Mouse (Mus musculus) mouse embryonic stem cell (cell line): Measurements from ENCODE around the gene Inpp5b.

ENCODE experiments used
- in situ Hi-C, 2 experiments: fragments of 300-500 bp; cut with MboI; formaldehyde crosslinking; loops; 1 replicate in 1 of 2; 3 replicates in 1 of 2; pipeline ENCODE4 v1.14.3; 2019 to 2020; ENCODE audit warnings: low sequenced_read_pairs in 2 of 2, low pct_unique_long_range_greater_than_20kb in 1 of 2, mixed read lengths in 1 of 2; ENCODE audit not compliant: unreplicated experiment in 1 of 2

Gene Inpp5b

DNA sequence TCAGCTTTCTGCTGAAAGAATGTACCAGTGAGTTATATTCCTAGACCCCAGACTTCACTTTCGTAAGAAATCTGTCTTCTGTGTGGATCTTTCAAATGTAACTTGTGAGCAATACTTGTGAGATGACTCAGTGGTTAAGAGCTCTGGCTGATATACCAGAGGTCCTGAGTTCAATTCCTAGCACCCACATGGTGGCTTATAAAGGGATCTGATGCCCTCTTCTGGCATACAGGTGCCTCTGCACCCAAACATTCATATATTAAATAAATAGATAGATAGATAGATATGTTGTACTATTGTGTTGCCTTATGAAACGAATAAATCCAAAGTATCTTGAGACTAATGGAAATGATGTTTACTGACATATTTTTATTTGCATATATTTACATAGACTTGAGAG is 55.3 kb downstream of the Inpp5b start:
- in situ Hi-C loops = no loop called here

DNA sequence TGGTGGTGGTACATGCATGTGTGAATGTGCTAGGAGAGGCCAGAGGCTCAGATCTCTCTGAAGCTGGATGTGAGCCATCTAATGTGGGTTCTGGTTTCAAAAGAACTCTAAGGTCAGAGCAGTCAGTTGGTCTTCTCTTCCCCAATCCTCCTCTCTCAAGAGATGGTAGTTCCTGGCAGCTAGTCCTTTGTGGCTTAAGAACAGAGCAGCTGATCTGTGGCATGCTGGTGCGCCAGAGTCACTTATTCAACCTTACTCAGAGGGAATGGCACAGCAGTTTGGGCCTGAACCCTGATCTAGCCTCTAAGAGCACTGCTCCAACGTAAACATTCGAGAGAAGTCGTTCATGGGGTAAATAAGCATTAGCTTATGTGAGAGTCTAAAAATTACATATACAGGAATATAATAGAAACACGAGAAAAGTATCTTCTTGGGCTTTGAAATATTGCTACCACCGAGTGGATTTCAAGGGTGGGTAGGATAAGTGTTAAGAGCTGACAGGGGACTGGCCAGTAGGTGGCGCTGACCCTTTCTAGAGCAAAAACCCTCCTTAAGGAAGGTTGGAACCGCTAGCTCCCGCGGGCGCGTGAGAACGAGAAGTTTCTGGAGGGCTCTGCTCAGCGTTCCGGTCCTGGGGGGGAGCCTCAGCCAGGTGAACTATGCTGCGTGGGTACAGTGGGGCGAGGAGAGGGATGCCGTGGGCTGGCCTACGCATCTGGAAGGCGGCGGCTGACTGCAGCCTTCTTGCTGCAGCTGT is 60.1 kb downstream of the Inpp5b start, which contains the start of gene Mtf1:
Gene Mtf1, plus strand, starts transcription at position 553 of the 757 bp plus-strand sequence.
- in situ Hi-C loops = loop anchor here in 1 of 2 experiments (5.0 kb wide), 1 partner anchor 56 kb away; no protein-coding TSS in a partner anchor

DNA sequence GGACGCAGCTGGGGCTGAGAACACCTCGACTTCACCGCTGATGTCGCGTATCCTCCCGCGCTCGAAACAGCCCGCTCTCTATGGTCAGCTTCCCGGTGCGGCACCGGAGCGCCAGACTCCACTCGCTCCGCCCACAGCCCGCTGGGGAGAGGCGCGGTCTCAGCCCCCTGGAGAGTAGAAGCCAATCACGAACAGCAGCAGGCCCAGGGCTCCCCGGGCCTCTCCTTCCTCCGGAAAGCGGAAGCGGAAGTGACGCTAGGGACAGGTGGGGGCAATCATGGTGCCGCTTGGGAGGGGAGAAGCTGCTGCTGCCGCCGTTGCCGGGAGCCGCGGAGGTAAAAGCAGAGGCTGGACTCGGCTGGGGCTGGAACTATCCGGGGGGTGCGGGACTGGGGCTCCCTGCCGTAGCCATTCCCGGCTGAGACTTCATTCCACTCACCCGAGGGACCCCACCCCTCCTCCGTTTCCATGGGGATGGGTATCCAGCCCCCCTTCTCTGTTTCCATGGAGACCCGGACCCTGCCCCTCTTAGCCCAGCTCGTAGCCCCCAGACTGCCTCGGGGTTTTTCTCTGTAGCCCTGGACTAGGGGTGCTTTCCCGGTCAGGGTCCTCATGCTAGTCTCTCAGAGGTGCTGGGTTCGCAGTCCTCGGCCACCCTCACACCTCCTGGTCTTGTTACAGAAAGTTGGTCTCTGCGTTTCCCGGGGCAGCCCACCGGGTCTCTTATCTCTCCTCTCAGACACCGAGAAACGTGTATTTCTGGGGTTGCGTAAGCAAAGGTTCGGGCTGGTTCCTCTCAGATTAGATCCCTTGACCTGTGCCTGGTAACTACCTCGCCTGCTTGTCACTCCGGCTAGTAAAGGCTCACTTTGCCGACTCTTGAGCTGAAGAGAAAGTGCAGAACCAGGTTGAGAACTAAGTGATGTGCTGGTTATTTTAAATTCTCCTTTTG is 60.9 kb downstream of the Inpp5b start:
- in situ Hi-C loops = loop anchor here in 1 of 2 experiments (5.0 kb wide), 1 partner anchor 55 kb away; no protein-coding TSS in a partner anchor

DNA sequence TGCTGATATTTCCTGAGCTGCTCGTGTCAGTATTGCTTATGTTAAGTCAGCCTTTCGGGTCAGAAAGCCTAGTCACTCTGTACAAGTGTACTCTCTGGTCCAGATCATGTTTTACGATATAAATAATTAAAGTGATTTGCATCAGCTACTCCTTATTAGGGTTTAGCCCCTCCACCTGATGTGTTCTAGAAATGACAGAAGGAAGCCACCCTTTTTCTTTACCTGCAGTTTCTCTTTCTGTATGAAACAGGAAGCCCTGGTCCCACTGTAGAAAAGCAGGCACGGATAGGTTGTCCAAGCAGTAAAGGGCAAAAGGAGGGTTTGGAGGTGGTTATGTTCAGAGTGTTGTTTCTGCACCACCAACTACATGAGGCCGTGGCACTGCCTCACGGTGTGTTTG is 61.8 kb downstream of the Inpp5b start:
- in situ Hi-C loops = loop anchor here in 1 of 2 experiments (5.0 kb wide), 1 partner anchor 54 kb away; no protein-coding TSS in a partner anchor

DNA sequence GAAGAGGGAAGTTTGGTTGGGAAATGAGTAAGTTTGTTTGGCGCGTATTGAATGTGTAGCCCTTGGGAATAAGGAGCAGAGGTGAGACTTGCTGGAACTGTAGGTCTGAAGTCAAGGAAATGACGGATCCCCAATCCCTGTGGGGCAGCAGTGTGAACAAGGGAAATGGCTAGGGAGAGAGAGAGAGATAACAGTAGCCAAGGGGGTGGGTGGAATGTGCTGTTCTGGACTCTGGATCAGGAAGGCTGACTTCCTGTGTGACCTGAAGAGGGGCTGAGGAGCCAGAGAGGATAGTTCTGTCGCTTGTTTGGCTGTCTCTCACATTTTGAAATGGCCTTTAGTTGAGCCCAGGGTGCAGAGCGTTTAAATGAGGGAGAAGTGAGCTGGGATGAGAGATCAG is 66.9 kb downstream of the Inpp5b start:
- in situ Hi-C loops = no loop called here

DNA sequence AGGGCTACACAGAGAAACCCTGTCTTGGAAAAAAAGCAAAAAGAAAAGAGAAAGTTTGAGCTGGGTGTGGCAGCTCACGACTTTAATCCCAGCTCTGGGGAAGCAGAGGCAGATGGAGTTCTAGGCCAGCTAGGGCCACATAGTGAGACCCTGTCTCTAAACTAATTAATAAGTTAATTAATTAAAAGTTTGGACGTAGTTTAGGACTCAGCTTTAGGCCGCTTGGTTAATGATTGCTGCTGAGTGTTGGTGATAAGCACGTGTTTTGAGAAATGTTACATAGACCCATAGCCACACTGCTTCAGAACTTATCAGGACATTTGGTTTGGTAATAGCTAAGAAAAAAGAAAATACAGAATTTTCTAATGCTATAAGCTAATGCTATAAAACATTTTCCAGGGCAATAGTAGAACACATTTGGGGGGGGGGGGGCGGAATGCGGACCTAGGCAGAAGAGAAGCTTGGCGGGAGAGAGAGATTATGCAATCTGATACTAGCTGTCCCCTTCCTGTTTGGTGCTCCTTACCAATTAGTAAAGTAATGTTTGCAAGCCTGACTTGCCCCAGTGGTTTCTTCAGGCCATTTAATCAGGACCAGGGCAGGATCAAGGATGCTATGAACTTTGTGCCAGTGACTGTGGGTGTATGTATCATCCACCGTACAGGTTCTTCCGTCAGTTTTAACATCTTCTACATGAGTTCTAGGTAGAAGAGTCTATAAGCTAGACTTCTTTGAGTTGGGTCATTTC is 67.7 kb downstream of the Inpp5b start:
- in situ Hi-C loops = no loop called here

DNA sequence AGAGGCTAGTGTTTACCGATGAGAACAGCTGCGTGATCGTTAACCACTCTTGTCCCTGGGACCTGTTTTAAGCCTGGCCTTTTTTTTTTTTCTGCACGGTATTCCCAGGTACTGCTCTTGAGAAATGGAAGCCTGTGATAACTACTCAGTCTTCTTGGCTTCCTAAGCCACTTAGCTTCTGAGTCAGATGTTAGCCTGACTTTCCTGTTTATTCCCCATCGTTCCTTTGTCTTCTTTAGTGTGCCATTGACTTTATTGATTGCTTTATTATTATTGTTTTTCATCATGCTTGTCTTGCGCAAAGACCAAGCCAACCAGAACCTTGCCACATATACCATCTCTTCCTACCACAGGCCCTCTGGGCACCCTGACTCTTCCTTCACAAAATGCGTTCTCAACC is 68.4 kb downstream of the Inpp5b start:
- in situ Hi-C loops = no loop called here

DNA sequence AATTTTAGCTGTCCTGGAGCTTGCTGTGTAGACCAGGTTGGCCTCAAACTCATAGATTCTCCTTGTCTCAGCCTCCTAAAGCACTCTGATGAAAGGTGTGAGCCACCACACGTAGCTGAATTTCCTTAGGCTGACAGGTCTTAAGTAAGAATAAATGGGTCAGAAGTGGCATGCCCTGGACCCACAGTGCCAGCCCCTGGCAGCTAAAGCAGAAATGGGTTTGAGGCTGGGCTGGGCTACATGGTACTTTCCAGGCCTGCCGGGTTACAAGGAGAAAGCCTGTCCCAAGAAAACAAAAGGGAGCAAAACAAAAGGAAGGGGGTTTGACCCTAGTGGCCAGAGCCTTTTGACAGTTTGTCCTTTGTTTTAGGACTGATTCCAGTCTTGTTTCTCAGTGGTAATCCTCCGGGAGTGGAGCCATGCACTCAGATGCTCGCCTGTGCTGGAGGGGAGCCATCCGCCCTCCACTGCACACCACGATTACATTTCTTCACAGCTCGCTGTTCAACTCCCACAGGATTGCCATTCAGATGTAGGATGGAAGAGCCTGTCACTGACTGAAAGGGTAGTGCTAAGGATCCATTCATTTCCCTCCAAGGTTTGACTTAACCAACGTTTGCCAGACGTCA is 69.8 kb downstream of the Inpp5b start:
- in situ Hi-C loops = no loop called here

DNA sequence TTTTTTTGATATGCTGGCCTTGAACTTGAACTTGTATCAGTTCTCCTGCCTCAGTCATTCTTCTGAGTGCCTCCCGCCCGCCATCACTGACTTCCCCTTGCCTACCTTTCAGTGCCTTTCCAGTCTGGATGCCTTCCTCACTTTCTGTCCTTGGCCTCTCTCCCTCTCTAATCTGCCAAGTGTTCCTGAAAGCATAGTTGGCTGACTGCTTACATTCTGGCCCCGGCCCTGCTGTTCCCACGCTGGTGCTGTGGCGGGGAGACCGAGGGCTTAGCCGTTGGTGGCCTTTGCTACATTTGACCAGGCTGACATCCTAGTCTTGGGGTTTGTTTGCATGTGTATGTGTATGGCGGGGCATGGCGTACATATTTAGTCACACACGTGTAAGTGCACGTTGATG is 74.3 kb downstream of the Inpp5b start:
- in situ Hi-C loops = no loop called here

DNA sequence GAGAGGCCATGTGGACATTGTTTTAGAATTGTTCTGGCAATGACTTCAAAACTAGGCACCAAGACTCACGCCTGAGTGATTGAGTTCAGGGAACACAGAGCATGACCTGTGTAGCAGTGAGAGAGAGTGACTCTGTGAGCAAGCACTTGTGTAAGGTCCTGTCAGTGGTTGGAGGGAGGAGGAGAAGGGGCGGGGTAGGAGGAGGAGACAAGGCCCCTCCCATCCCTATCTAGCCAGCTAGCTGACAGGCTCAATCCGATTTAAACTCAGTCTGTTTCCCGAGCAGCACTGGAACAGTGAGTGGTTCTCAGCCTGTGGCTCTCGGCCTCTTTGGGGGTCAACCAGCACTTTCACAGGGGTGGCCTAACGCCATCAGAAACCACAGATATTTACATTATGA is 76.2 kb downstream of the Inpp5b start:
- in situ Hi-C loops = no loop called here

DNA sequence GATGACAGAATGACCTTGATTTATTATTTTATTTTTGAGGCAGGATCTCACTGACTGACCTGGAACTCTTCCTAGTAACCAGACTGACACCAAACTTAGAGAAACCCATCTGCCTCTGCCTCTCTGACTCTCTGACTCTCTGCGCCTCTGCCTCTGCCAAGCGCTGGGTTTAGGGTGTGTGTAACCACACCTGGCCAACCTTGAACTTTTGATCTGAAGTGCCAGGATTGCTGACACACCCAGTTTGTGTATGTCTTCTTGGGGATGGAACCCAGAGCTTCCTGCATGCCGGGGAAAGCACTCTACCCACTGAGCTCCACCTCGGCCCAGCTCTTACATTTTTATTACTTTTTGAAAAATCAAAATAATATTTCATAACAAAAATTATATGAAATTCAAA is 77.2 kb downstream of the Inpp5b start:
- in situ Hi-C loops = no loop called here

DNA sequence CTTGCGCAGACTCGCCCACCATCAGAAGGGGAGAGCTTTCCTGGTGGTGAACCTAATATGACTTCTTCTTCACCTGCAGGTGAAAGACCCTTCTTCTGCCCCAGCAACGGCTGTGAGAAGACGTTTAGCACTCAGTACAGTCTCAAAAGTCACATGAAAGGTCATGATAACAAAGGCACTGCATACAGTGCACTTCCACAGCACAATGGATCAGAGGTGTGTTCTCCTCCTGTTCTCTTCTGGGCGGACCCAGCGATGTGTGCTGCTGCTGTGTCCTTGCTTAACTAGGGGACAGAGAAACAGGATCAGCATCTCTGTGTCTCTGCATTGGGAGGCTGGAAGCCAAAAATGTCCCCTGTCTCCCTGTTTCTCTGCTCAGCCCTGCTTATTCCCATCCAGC is 83.3 kb downstream of the Inpp5b start:
- in situ Hi-C loops = no loop called here

DNA sequence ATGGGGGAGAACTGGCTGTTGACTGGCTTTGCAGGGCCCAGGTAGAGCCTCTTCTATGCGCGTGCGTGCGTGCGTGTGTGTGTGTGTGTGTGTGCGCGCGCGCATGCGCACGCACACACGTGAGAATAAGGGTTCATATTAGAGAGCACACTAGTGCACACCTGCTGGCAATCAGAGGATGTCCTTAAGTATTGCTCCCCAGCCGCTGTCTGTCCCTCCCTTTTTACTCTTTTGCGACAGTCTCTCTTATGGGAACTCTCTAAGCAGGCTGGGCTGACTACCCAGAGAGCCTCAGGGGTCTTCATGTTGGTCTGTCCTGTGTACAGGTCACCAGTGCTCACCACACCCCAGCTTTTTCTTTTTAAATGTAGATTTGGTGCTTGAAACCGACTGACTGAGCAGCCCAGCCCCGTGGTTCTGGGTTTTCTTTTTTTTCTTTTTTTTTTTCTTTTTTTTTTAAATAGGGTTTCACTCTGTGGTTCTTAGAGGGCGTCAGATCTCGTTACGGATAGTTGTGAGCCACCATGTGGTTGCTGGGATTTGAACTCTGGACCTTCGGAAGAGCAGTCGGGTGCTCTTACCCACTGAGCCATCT is 83.8 kb downstream of the Inpp5b start:
- in situ Hi-C loops = no loop called here

DNA sequence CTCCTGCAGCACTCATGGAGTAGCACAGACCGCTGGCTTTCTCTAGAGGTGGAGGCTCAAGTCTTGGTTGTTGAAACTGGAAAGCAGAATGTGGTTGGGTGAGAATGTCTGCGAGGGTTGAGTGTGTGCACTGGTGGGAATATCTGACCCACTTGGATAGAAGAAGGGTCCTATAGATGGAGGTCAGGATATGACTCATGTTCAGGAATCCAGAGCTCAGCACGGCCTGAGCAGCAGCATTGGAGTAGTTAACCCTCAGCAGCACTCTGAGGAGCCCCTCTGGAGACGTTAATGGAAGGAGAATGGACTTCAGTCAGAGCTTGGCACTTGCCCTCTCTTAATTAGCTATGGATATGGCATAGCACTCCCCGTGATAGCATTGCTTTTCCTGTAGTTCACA is 88.0 kb downstream of the Inpp5b start:
- in situ Hi-C loops = no loop called here

DNA sequence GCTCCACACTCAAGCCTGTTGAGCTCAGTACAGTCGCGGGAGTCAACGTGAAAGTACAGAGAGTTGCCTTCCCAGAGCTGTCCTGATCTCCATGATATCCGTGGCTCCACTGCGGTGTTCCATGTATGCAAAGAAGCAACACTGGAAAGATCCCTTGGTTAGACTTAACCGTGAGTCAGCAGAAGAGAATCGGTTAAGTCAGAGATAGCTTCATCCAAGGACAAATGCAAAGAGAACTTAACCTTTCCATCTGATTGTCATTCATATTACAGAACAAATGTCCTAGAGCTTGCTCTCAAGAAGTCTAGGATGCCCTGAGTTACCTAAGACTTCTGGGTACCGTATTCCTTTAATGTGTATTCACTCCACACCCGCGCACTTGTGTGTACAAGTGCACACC is 91.1 kb downstream of the Inpp5b start:
- in situ Hi-C loops = no loop called here

DNA sequence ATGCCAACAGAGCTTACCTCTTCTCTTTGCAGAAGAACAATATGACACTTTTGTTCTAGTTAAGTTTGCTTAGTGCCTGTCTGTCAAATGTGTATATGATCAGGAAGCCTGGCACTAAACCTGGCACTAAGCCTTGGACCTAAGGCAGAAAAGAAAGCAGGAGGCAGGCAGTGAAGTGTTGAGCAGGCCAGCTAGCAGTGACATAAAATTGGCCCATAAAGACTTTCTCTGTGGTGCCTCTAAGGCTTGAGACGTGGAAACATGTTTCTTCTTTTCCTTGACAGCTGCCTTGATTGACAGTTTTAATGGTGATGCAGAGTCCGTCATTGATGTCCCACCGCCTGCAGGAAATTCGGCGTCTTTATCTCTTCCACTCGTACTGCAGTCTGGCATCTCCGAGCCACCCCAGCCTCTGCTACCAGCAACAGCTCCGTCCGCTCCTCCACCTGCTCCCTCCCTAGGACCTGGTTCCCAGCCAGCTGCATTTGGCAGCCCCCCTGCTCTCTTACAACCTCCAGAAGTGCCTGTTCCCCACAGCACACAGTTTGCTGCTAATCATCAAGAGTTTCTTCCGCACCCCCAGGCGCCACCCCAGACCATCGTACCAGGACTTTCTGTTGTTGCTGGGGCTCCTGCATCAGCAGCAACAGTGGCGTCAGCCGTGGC is 96.5 kb downstream of the Inpp5b start:
- in situ Hi-C loops = no loop called here

DNA sequence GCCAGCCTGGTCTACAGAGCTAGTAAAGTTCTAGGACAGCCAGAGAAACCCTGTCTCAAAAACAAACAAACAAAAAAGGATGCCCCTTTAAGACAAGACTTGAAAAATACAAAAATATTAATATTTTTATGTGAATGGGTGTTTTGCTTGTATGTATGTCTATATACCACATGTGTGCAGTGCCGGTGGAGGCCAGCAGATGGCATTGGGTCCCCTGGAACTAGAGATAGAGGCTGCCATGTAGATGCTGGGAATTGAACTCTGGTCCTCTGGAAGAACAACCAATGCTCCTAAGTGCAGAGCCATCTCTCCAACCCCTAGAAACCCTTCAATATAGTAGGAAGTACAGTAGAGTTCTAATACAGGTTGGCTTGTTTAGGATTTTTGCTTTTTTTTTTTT is 99.3 kb downstream of the Inpp5b start:
- in situ Hi-C loops = loop anchor here in 1 of 2 experiments (10.0 kb wide), 1 partner anchor 126 kb away; the partner anchor contains the start of gene Sf3a3
